Mouse (Mus musculus) brown adipose tissue, adult 24 weeks (tissue): ENCODE data around the gene Strip1. TPM values are rescaled to one million over a fixed set of nuclear protein-coding genes. Genes with fewer than 3 reads are reported as not detected.

Experiments
- H3K27ac ChIP-seq: fragments of 200-500 bp; replicated peaks from 2 replicates; pipeline ENCODE4 v1.5.1; 2012; ENCODE audit warnings: low read depth, mild to moderate bottlenecking, low read length
- H3K4me1 ChIP-seq: fragments of 200-500 bp; 2 replicates; pipeline ENCODE4 v1.6.1; 2012; ENCODE audit warnings: low read length, mixed read lengths; ENCODE audit not compliant: control insufficient read depth, insufficient read depth, insufficient read length
- H3K4me3 ChIP-seq: fragments of 200-500 bp; 2 replicates; pipeline ENCODE4 v1.5.1; 2012; ENCODE audit warnings: low read depth, mild to moderate bottlenecking, low read length, moderate library complexity; ENCODE audit not compliant: insufficient read depth
- polyA plus RNA-seq: library from polyadenylated mRNA; stranded (reverse); fragments of >200 nt; gene quantifications from 2 replicates; pipeline ENCODE4 v1.2.4, GENCODE M21; 2012; ENCODE audit not compliant: missing spikeins, insufficient read depth, insufficient read length

Strip1 gene
- polyA plus RNA-seq, 1 experiment, result 21.9 TPM

DNA sequence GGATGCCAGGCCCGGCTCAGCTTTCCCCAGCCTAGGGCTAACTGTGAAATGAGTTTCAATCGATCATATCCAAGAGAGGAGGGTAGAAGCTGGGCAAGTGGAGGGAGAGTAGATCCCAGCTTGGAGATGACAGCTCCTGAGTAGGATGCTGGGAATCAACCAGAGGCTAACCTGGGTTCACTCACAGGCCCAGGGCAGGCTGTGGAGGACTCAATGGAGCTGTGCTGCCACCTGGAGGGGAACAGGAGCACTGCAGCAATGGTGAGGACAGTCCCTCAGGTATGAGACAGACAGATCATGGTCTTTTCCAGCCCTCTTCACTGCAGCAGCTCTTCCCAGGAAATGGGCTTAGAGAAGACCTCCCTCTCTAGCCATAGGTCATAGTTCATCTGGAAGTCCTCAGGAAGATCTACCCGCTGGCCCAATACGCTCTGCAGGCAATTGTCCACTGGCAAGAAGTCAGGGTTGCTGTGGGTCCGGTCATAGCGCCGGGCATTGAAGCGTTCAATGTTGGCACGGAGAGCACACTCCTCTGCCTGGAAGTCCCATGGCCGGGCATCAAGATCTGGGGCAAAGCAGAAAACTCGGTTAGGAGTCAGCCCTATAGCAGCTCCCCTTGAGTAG lies 18.5 kb downstream of the Strip1 start:
- Histone ChIP-seq H3K4me3 (no peak overlapping the region), H3K4me1 (no peaks in the 10 kb centered on the region), H3K27ac (no peak overlapping the region)

- H3K4me3 ChIP-seq, result no peak overlapping the region
- no peaks in the 10 kb centered on the region for H3K4me1 ChIP-seq
- no peak overlapping the region for H3K27ac ChIP-seq
Observed at GRCm38 (mm10) chr3:107611394-107611793, 20.1 kb downstream of the Strip1 start.

GRCm38 (mm10) chr3:107609376-107609775 lies 22.1 kb downstream of the Strip1 start:
- no peak overlapping the region for H3K4me3 ChIP-seq
- H3K27ac ChIP-seq, result no peak overlapping the region
- no peaks in the 10 kb centered on the region for H3K4me1 ChIP-seq

DNA sequence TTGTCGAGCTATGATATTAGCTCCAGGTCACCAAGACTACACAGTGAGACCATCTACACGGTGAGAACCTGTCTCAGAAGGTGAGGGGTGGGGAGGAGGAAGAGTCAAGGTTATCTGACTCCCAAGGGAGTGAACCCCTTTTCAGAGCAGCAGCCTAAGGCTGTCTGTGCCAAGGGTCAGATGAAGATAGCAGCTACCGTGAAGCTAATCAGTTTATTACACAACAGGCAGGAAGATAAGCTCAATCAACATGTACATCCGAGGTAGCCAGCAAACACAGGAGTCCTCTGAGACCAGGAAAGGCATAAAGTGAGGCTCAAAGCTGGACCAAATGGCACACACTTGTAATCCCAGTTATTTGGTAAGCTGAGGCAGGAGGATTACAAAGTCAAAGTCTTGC lies 22.7 kb downstream of the Strip1 start:
- Histone ChIP-seq H3K4me1 (no peaks in the 10 kb centered on the region), H3K27ac (no peak overlapping the region), H3K4me3 (no peak overlapping the region)

- H3K4me3 ChIP-seq, result no peak overlapping the region
- H3K27ac ChIP-seq, result no peak overlapping the region
- no peaks in the 10 kb centered on the region for H3K4me1 ChIP-seq
Observed at GRCm38 (mm10) chr3:107607221-107607620, 24.3 kb downstream of the Strip1 start.

DNA sequence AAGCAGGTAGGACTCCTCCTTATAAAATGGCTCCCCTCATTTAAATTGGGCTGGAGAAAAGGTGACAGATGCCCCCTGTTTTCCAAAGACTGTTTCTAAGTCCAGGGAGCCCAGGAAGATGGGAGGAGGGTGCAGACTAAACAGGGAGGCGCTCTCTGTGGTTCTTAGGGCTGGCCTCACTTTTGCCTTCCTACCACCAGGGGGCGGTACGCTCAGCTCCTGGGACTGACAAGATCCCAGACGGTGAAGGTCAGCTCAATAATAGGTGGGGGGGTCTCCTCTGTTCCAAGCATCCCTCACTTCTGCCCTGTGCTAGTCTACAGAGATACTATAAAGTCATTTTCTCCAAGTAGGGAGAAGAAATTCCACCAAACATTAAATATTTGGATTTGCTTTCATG lies 26.2 kb downstream of the Strip1 start:
- H3K27ac ChIP-seq, result no peak overlapping the region
- no peaks in the 10 kb centered on the region for H3K4me1 ChIP-seq
- no peak overlapping the region for H3K4me3 ChIP-seq

GRCm38 (mm10) chr3:107600127-107600526 lies 31.4 kb downstream of the Strip1 start:
- Histone ChIP-seq H3K27ac (no peak overlapping the region), H3K4me3 (no peak overlapping the region), H3K4me1 (no peaks in the 10 kb centered on the region; the same call in 1 of the 2 replicates)

DNA sequence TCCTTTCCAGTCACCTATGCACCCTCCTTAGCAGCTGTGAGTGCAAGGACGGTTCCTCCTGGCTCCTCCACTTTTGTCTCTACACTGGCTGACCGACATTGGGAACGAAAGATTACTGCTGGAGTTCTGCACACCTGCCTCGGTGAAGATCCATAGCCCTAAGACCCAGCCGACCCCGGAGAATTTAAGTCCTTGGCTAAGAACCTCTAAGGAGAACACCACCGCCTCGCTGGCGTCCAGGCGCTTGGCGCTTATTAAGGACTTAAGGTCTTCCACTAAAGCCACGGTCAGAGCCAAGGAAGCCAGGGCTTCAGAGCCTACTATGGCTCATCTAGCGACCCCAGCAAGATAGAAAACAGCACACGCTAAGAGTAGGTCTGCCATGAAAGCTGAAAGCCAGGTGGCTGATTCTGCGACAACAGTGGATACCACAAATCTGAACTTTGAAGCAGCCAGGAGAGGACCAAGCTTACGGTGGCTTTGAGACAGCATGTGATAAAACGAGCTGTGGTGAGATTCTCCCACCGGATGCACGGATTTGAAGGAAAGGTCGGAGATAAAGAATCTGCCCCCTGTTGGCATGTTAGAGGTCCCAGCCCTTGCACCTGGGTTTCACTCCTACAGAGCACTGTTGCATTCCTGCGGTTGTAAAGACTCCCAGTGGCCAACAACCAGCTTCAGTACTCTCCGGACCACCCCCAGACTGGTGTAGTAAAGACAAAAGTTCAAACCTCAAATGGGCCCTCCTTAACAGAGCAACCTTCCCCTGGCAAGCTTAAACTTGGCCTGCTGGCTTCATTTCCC lies 33.7 kb downstream of the Strip1 start:
- Histone ChIP-seq H3K27ac (no peak overlapping the region), H3K4me3 (no peak overlapping the region), H3K4me1 (no peaks in the 10 kb centered on the region; the same call in 1 of the 2 replicates)

GRCm38 (mm10) chr3:107597134-107597533 lies 34.4 kb downstream of the Strip1 start:
- Histone ChIP-seq H3K27ac (no peak overlapping the region), H3K4me1 (no peaks in the 10 kb centered on the region; the same call in 1 of the 2 replicates), H3K4me3 (no peak overlapping the region)

DNA sequence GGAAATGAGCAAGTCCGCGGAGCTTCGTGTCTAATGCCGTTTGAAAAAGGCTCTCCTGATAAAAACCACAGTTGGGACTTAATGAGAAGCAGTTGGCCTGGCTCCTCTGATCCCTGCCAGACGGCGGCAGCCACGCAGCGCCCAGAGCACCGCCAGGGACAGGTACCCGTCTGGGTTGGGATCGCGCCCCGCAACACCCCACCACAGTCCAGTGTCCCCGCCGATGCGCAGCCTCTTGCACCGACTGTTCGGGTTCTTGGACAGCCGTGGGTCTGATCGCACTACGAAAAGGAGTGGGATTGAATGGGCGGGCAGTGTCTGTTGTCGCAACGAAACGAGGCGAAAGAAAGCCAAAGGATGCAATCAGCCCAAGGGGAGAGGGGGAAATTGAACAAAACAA lies 34.9 kb downstream of the Strip1 start:
- Histone ChIP-seq H3K4me1 (no peaks in the 10 kb centered on the region; the same call in 1 of the 2 replicates), H3K4me3 (no peak overlapping the region)

GRCm38 (mm10) chr3:107595938-107596461 lies 35.5 kb downstream of the Strip1 start:
- H3K4me1 ChIP-seq, result no peaks in the 10 kb centered on the region; the same call in 1 of the 2 replicates
- no peak overlapping the region for H3K27ac ChIP-seq
- H3K4me3 ChIP-seq, result no peak overlapping the region

More for the DNA sequence above, 34.9 kb downstream of the Strip1 start:
- H3K27ac ChIP-seq, result no peak overlapping the region

GRCm38 (mm10) chr3:107595264-107595937 lies 36.1 kb downstream of the Strip1 start:
- Histone ChIP-seq H3K4me3 (0 out of 2 replicates have a peak overlapping the region, but pooled peaks have one; percentile 18), H3K27ac (no peak overlapping the region), H3K4me1 (no peaks in the 10 kb centered on the region; the same call in 1 of the 2 replicates)

- Histone ChIP-seq H3K4me3 (0 out of 2 replicates have a peak within 1 kb of the TSS, but pooled peaks have one; percentile 18), H3K4me1 (no peaks in the 10 kb centered on the region; the same call in 1 of the 2 replicates), H3K27ac (no peak within 1 kb of the TSS)
Observed at GRCm38 (mm10) chr3:107594662-107595263, 36.7 kb downstream of the Strip1 start, which contains the start of gene Alx3. Gene Alx3, plus strand, starts transcription at chr3:107595031.

DNA sequence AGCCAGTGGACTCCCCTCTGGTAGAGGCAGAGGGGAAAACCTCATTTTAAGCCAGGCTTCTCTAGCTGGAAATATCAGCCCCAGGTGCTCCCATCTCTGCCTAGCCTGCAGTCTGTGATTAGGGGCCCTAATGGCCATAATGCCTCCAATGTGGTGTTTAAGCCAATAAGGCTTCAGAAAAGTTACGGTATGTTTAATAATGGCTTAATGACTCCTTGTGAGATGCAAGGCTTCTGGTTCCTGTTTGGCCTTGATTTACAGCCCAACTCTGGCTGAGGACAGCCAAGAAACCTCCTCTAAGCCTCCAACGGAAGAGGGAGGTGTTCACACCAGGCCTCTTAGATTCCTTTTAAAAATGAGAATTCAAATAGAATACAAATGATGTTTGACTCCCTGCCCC lies 37.9 kb downstream of the Strip1 start:
- H3K4me3 ChIP-seq, result no peak overlapping the region
- no peak overlapping the region for H3K27ac ChIP-seq
- H3K4me1 ChIP-seq, result no peaks in the 10 kb centered on the region; the same call in 1 of the 2 replicates

DNA sequence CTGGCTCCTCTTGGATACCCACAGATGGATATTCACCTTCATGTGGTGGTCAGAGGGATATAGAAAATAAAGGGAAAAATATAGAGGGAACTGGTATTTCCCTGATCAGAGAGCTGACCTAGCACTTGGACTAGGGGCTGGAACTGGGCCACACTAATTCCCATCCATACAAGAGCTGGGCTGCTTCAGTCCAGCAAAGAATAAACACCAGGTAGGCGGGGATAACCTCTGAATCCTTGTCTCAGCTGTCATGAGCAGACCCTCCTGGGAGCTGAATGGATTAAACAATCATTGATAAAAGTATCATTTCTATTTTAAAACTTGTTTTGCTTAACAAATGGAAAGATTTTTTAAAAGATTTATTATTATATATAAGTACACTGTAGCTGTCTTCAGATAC lies 39.9 kb downstream of the Strip1 start:
- H3K4me1 ChIP-seq, result no peaks in the 10 kb centered on the region; the same call in 1 of the 2 replicates
- no peak overlapping the region for H3K4me3 ChIP-seq
- H3K27ac ChIP-seq, result no peak overlapping the region
